In the genomic region with DNA sequence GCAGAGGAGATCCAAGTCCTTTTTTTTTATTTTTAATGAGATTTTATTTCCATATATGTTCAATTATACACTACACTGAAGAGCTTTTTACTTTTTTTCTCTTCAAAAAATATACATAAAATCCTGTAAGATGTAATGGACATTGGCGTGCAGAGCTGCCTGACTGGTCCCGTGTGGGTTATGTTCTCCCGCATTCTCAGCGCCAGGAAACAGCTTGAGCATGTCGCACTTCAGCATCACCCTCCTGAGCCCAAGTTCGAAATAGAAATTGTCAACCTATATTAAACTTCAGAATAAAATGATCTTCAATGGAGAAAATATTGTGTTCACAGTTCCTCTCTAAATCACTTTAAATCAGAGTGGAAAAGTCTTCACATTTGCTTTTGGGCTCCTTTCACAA, we compare ENCODE assay signal across 17 mouse cellular contexts.
"Had no signal": no experiment of that assay in that cellular context is flagged by ENCODE, and none has a peak within 500 bp of the region (broad histone marks: within the 10 kb centered on the region; RNA-seq: fewer than 3 reads in every experiment).

No protein-coding gene starts in this region.

- DNase-seq: lung, adult 18-20 months; lung, embryonic 14.5 days; lung, postnatal 10 days; lung, postnatal 4 days; midbrain, embryonic 14.5 days; retina, postnatal 1 day; right cerebral cortex, postnatal 4 days; spleen, adult 18-20 months; thymus, adult 18-20 months; thymus, postnatal 14 days; thymus, postnatal 36 days had no signal

- H3K27ac ChIP-seq: midbrain, embryonic 10.5 days; midbrain, embryonic 12.5 days; neural tube, embryonic 13.5 days; neural tube, embryonic 15.5 days had no signal

- H3K9me3 ChIP-seq: neural tube, embryonic 15.5 days had no signal

- H3K4me1 ChIP-seq: midbrain, embryonic 10.5 days; midbrain, embryonic 12.5 days; neural tube, embryonic 13.5 days had no signal

- H3K27me3 ChIP-seq: midbrain, embryonic 12.5 days; neural tube, embryonic 13.5 days; neural tube, embryonic 15.5 days had no signal

- H3K4me3 ChIP-seq: midbrain, embryonic 10.5 days; midbrain, embryonic 12.5 days; myocyte; neural tube, embryonic 13.5 days; neural tube, embryonic 15.5 days had no signal

- H3K4me2 ChIP-seq: lung, embryonic 14.5 days; midbrain, embryonic 12.5 days; neural tube, embryonic 13.5 days; neural tube, embryonic 15.5 days had no signal

- ATAC-seq: midbrain, embryonic 16.5 days had no signal

- H3K9ac ChIP-seq: lung, embryonic 14.5 days; midbrain, embryonic 12.5 days; neural tube, embryonic 13.5 days; neural tube, embryonic 15.5 days had no signal
